Mouse (Mus musculus) urinary bladder, adult 18-20 months (tissue): Measurements from ENCODE around the gene Dnajc5g.

Experiments
- DNase-seq, 2 experiments: peaks; one replicate each; pipeline ENCODE4 v3.0.0; 2022; ENCODE audit warnings: low spot score in 2 of 2, mixed read lengths in 2 of 2

Gene Dnajc5g

DNA sequence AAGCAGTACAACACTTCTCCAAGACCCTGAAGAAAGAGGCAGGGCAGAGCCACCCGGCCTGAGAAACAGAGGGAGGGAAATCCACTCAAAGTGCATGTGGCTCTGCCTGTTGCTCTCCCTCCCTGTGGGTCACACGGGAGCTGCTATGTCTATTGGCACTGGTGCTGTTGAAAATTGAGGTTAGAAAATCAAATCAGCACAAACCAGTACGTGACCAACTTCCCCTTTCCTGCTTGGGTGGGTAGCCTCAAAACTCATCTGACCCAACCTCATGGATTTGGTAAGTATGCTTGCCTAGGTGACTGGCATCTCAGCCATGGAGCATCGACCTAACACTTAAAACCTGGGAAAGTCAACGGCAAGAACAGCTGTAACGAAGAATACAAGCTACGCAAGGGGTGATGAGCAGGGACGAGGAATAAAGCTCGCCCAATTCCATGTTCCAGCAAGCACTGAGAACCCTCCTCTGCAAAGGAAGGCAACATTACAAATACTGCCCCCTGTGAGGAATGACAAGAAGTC is at the start of gene Dnajc5g:
Gene Dnajc5g, plus strand, starts transcription at position 472 of the 522 bp plus-strand sequence.
- DNase-seq: no peak

DNA sequence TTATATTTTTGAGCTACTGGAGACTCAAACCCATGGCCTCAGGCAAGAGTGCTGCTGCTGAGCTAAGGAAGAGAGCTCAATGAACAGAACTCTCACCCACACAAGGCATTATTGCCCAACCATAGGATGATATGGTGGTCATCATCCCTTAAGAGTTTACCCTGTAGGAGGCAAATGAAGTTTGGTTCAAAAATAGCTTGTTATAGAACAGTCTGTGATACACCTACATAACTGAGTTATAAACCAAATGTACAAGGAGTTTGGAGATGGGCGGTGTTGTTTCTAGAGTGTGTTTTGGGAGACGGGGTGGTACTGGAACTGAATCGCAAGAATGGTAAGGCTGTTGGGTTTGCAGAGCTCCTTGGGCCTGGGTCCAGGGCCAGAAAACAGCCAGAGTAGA is 36.3 kb upstream of the Dnajc5g start:
- DNase-seq: no peak

DNA sequence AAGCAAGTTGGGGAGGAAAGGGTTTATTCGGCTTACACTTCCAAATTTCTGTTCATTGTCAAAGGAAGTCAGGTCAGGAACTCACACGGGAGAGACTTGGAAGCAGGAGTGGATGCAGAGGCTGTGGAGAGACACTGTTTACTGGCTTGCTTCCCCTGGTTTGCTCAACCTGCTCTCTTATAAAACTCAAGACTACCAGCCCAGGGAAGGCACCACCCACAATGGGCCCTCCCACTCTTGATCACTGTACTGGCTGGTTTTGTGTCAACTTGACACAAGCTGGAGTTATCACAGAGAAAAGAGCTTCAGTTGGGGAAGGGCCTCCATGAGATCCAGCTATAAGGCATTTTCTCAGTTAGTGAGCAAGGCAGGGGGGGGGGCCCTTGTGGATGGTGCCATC is 35.0 kb upstream of the Dnajc5g start:
- no peak for DNase-seq

DNA sequence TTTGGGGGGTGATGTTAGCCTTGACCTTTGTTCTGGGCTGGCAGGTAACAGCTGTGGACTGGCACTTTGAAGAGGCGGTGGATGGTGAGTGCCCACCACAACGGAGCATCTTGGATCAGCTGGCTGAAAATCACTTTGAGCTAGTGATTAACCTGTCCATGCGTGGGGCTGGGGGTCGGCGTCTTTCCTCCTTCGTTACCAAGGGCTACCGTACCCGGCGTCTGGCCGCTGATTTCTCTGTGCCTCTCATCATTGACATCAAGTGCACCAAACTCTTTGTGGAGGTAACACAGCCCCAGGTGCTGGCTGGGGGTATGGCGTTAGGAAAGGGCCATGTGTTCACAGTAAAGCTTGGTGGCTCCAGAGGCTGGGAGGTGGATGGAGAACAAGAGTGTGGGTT is 34.3 kb upstream of the Dnajc5g start:
- no peak for DNase-seq

DNA sequence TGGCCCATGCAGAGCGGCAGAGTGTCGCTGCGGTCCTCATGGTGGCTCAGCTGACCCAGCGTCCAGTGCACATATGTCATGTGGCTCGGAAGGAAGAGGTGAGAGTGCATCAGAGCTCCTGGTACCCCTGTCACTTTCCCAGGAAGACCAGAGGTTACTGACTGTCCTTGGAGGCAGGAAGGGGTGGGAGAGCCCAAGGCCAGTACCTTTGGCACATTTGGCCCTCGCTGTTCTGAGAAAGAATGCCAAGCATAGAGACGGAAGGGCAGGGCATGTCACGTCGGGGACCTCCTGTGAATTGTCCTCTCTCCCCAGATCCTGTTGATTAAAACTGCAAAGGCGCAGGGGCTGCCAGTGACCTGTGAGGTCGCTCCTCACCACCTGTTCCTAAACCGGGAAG is 32.9 kb upstream of the Dnajc5g start:
- DNase-seq: no peak

DNA sequence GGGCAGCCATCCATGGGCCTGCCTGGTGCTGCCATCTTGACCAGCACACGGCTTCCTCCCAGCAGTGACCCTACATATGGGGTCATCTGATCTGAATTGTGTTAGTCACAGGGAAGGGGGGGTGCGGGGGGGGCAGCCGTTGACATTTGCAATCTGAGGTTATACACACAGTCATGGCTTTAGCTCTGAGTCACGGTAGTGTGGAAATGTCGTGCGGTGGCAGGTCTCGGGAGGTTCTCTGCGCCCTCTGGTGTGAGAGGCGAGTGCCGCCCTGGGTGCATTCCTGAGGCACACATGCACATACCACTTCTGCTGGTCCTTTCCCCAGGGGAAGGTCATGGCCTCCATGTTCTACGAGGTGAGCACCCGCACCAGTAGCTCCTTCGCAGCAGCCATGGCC is 29.7 kb upstream of the Dnajc5g start:
- peak in 1 of 2 experiments; percentile 16 for DNase-seq

DNA sequence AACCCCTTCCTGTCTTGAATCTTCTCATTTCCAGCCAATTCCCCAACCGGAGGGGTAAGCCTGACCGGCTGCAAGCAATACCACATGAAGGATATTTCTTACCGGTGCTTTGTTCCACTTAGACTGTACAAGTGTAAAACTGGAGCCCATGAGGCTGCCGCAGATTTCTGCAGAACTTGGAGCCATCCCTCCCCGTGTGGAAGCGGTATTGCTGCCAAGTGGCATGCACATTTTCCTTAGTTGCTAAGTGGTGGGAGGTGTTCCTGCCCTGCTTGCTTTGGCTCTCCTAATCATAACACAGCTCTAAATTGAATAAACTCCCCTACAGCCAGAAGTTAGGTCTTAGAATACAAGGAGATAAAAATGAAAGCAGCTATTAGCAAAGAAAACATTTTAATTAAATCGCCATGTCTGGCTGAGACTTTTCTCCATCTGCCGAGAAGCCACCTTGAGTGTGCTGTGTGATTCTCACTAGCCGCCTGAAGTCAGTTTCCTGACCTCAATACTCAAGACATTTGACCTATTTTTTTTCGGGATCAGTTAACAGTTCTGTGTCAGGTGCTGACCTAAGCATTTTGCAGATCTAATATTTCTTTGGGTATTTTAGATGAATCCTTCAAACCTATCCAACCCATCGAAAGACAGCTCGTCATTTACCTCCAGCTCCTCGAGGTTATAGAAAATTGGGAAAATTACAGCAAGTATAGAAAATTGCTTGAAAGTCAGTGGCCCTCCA is 25.9 kb upstream of the Dnajc5g start:
- DNase-seq: no peak

DNA sequence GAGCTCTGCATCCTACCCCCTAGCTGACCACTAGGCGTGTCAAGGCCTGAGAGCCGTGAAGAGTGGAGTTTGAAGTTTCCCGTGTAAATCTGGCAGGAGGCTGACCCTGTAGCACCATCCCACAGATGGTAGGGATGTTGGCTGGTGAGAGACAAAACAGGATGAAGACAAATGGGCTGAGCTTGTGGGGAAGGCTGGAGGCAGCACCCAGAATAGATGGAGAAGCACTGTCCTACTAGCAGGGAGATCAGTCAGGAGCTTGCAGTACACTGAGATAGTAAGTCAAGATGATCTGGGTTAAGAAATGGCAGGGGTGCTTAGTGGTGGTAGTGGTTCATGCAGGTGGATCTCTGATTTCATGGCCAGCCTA is 25.3 kb upstream of the Dnajc5g start:
- no peak for DNase-seq

DNA sequence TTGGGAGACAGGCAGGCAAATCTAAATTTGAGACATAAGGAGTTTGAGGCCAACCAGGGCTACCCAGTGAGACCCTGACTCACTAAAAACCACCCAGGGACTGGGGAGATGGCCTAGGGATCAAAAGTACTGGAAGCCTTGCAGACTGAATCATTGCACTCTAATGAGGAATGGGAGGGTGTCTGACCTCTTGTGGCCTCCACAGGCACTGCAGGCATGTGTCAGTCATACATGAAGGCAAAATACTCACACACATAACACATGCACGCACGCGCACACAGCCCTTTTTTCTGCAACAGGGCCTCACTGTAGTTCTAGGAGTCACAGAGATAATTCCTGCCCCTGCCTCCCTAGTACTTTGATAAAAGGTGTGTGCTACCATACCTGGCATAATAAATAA is 24.7 kb upstream of the Dnajc5g start:
- peak in 1 of 2 experiments; percentile 26 for DNase-seq

DNA sequence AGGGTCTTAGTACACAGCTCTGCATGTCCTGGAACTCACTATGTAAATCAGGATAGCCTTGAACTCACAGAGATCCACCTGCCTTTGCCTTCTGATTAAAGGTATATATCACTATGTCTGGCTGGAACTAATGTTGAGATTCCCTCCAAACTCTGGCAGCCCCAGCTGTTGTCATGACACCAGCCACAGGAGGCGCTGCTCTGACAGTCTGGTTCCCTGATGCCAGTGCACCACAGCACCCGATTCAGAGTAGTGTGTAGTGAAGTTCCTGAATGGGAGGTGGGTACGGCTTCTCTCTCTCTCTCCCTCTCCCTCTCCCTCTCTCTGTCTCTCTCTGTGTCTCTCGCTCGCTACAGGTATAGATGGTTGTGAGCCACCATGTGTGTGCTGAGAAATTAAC is 23.7 kb upstream of the Dnajc5g start:
- no peak for DNase-seq

DNA sequence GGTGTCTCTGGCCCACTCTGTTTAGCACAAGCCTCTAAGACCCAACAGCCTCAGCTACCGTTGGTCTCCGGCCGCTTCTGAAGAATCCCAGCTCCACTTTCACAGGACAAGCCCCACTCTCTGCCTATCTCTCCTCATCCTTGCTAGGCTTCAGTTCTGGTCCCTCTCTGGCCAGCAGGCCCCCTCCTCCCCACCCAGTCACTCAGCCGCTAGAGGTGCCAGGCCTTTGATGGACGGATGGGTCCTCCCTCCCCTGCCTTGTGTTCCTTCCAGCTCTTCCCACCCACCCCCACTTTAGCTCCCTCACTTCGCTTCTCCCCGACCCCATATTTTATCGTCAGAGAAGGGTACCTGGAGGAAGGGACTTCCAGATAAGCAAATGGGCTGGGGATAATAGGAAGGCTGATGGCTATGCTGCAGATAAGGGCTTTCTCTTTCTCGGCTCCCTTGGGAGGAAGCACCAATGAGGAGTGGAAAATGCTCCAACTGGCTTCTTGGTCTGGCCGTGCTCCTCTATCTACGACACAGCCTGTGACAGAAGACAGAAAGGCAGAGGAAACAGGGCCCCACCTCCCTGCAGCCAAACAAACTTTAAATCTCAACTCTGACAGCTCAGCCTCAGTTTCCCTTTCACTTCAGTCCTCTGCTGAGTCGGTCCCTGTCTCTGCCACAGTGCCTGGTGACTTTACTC is 23.0 kb upstream of the Dnajc5g start:
- no peak for DNase-seq

DNA sequence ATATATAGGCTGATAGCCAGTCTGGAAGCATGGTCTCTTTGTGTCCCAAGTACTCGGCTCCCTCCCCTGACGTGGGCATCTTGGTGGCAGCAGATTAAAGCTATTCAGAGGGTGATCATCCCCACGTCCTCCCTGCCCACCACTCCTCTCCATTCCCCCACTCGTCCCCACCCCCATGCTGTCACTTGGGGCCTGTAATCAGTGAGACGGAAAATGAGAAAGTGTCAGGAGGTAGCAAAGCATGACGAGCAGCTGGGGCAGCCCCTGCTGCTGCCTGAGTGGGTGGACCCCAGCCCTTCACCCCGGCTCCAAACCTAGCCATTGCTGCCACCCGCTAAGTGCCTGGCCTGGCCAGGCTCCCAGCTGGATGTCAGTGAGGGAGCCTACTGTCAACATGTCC is 22.1 kb upstream of the Dnajc5g start:
- DNase-seq: no peak

DNA sequence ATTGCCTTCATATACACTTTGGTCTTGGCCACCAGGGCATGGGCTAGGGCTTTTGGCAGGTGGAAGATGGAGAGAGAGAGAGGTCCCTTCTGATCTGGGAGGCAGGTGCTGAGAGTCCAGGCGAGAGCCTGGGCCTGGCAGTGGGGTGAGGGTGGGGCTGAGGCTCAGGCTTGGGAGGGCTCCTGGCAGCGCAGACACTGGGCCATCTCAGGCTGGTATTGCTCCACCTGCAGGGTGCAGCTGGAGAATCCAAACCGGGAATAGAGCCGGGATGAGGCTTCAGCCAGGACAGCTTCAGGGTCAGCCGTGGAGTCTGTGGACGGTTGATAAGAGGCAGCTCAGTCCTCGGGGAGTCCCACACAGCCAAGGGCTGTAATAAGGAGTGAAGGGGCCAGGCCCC is 19.5 kb upstream of the Dnajc5g start:
- DNase-seq: no peak

DNA sequence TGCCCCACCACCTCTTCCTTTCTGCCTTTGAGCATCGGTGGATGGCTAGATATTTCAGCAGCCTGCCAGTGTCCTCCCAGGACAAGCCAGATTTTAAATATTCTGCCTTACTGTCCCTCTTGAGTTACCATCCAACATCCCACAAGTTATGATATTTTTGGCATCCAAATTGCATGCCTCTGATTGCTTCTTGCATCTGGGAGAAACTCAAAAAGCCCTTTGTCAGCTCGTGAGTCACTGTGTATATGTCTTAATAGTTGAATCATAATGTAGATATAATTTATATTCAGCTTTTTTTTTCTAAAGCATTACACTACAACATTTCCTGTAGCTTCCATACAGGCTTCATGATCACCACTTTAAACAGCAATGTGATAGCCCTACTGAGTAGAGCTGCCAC is 19.0 kb upstream of the Dnajc5g start:
- no peak for DNase-seq

DNA sequence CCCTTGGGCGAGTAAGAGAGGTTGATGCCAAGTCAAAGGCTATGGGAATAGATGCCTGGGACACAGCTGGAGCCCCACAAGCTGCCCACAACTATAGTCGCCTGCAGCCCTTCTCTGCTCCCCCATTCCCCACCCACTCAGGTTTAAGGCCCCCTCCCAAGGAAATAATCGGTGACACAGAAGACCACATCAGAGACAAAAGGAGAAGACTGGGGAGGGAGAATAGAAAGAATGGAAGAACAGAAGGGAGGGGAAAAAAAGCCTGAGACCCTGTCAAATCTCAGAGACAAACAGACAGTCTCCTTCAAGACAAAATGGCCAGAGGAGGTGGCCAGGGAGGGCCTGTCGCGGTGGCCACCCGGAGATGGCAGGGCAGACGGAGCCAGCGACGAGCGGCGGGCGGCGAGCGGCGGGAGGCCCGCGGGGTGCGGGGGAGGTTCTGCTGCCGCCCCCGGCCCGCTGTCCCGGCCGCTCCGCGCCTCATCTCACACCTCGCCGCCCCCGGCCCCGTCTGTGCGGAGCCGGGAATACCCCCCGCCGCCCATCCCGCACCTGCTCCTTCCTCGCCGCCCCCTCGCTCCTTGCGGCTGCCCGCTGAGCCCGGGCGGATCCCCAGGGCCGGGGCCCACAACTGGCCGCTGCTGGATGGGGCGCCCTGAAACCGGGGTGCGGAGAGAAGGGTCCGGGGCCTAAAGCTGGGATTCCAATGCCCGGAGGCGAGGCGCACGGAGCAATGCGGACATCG is 13.7 kb upstream of the Dnajc5g start:
- no peak for DNase-seq

DNA sequence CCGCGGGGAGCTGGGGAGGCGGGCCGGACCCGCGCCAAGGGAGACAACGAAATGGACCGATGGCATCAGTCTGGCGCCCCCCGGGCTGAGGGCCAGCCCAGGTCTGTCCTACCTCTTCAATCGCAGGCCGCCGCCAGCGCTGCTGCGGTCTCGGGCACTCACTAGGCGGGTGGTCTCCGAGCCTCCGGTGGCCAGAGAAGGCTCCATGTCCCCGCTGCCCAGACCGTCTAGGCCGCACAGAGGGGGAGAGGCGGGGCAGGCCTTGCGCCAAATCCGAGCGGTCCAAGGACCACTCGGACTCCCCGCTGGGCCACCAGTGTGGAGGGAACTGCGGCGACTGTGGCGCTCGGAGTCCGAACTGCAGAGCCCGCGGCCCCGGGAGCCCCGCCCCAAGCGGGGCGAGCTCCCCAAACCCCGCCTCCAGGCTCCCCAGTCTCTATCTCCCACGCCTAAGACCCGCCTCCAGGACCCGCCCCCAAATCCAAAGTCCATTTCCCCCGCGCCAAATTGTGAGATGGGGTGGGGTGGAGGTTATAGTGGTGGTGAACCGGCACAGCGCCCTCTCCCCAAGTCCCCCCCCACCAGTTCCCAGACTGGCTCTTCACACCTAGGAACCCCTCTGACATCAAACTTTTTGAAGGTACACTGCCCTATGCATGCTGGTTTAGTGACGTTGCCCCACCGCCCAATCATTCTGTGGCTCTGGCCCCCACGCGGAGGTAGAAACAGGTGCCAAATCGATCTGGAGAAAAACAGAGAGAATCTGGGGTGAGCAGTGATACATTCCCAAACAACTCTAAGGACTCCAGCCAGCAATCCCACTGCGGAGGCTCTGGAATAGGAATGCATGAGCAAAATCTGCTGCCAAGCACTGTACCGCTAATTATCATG is 12.7 kb upstream of the Dnajc5g start:
- DNase-seq: peak in 1 of 2 experiments; percentile 24

DNA sequence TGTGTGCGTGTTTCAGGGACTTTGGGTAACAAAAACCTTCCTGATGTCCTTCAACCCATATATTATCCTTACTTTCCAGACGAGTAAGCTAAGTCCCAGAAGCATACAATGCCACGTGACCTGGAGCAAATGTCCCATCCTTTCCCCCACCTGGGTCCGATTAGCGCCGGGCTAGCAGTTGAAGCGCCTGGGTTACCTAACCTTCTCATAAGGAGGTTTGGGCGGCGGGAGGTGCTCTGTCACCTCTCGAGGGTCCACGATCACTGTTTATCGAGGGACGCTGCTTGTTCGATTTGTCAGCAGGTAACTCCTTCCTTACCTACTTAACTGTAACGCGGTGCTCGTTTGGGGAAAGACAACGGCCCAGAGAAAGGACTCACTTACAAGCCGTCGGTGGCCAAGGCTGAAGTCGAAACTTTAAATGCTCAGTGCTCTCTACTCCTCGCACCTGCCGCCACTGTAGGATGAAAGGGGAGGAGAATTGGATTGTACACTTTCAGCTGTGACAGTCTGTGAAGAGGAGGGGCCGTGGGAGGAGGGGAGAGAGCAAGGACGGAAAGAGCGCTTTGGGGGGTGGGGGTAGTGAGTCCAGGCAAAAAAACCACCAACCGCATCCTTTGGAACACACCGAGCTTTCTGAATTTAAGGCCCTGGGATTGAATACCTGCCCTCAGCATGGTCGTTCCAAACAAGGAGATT is 11.8 kb upstream of the Dnajc5g start:
- no peak for DNase-seq

DNA sequence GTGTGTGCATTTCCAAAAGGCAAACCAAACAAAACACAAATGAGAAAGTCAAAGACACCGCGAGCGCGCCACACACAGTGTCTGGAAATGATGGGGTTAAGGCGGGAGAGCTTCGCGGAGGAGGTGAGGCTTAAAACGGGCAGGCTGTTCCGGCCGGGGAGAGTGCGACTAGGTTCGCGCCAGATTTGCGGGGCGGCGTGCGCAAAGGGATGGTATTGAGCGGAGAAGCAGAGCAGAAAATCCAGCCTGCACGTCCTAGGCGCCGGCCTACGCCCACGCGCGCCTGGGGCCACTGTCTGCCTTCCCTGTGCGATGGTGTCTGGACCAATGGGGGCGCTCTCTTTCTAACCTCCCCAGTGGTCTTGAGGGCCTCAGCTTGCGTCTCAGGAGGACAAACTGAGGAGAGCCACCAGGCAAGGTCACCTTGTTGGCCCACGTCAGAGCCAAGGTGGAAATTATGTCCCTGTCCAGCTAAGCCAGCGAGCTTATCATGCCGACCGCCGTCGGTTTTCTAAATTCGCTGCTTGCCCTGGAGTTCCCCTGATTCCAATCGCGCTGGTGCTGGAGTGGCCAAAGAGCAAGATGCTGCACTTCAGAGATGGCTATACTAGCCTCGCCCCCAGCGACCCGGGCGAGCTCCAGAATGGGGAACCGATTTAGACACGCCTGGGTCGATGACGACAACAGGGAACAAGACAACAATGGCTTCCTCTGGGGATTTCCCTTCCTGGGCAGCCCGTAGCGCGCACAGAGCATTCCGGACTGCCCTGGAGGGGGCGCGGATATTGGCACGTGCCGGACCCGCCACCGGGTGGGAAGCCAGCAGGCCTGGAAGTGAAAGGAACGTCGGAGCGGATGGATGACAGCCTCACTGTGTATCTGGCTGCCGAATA is 11.0 kb upstream of the Dnajc5g start:
- DNase-seq: peak in 1 of 2 experiments; percentile 26

DNA sequence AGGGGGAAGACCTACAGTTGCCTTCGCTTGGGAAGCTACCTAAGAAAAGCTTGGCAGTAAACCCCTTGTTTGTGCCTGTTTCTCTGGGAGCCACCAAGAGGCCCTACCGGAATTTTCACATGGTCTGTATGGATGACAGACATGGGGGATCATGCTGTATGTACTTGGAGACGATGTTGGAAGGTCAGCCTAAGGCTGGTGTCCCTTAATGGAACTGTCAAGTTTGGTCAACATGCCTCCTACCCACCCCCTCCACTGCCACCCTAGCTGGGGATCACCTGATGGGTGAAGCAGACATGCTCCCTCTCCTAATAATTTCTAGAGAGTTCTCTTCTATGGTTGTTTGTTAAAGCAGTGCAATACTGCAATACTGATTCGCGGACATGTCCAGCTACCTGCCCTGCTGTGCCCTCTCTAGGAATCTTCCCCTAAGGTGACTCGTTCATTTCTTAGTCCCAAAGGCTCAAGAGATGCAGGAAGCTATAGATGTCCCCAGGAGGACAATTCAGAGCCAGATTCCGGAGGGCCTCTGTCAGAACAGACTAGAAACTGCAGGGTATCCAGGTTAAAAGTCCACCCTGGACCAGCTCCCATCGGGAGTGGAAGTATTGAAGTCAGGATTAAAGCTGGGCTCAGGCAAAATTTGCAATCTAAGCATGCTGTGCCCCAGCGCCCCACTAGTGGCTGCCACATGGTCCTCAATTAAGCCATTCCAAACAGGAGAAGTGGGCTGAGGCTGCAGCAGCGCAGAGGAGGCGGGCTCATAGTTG is 10.2 kb upstream of the Dnajc5g start:
- DNase-seq: no peak
